Mouse (Mus musculus) cerebellum, adult 2 months (tissue): ENCODE results near the gene Gm21725. TPM values are rescaled to one million over a fixed set of nuclear protein-coding genes. Genes with fewer than 3 reads are reported as not detected.
"Not testable (repeated sequence)": the region's sequence is repeated elsewhere in the genome, so short reads cannot be mapped to it uniquely, and the experiment has no call there.

ENCODE experiments used
- DNase-seq, 2 experiments: peaks; one replicate each; pipeline ENCODE4 v3.0.0; 2021
- H3K27ac ChIP-seq: fragments of 200-500 bp; 2 replicates; pipeline ENCODE4 v1.5.1; 2012; ENCODE audit warnings: low read length, control low read depth, inconsistent platforms; ENCODE audit not compliant: insufficient read depth
- H3K27me3 ChIP-seq: fragments of 200-500 bp; 2 replicates; pipeline ENCODE4 v1.6.1; 2012; ENCODE audit warnings: inconsistent platforms, mild to moderate bottlenecking, low read length, moderate library complexity; ENCODE audit not compliant: control insufficient read depth, insufficient read depth
- H3K4me1 ChIP-seq: fragments of 200-500 bp; 2 replicates; pipeline ENCODE4 v1.6.1; 2011; ENCODE audit warnings: low read length; ENCODE audit not compliant: control insufficient read depth, insufficient read depth
- H3K4me3 ChIP-seq: fragments of 200-500 bp; replicated peaks from 2 replicates; pipeline ENCODE3; 2011; ENCODE audit warnings: mild to moderate bottlenecking, low read depth, low read length, control low read depth; ENCODE audit not compliant: insufficient read depth
- WGBS: fragments of 180-500 bp; shearing (Covaris S2); methylation state at CpG from one replicate; pipeline ENCODE4 v1.1.7; 2018; 5-methylcytosine and 5-hydroxymethylcytosine counted together
- polyA plus RNA-seq: library from polyadenylated mRNA; depleted of rRNA; stranded (reverse); fragments of >200 nt; gene quantifications from 2 replicates; pipeline ENCODE4 v1.2.3, GENCODE M21; 2012; rRNA removed

Gene Gm21725
- polyA plus RNA-seq = not detected in 2 replicates

- no CpG with 5 or more reads among the region's 3 CpGs for WGBS
- not testable (repeated sequence) for H3K27ac ChIP-seq, H3K4me1 ChIP-seq, H3K4me3 ChIP-seq, H3K27me3 ChIP-seq, DNase-seq
Measured at GRCm38 (mm10) chrY:13348963-13349362, at the start of gene Gm21725. Gene Gm21725 (minus strand): TSS chrY:13349063.

Other genes starting within 250 kb of the Gm21725 start
- not detected in 2 replicates for gene Gm21891, start 215.6 kb downstream of the Gm21725 start, polyA plus RNA-seq
- not detected in 2 replicates for gene Gm21425, start 187.1 kb downstream of the Gm21725 start, polyA plus RNA-seq
- not detected in 2 replicates for gene Gm21828, start 125.1 kb downstream of the Gm21725 start, polyA plus RNA-seq
- gene Gm21440, start 96.7 kb downstream of the Gm21725 start, polyA plus RNA-seq = not detected in 2 replicates
- not detected in 2 replicates for gene Gm21454, start 96.6 kb downstream of the Gm21725 start, polyA plus RNA-seq
- not detected in 2 replicates for gene Gm21866, start 116.5 kb upstream of the Gm21725 start, polyA plus RNA-seq
- not detected in 2 replicates for gene Gm20773, start 145.0 kb upstream of the Gm21725 start, polyA plus RNA-seq